Mouse (Mus musculus): ENCODE measurements at regions not wholly inside any gene's neighbourhood (a gene's known extent, or its start where the extent isn't known, plus 50 kb on each side); places are given as distances from the start of the nearest gene placed in this dataset.

DNA sequence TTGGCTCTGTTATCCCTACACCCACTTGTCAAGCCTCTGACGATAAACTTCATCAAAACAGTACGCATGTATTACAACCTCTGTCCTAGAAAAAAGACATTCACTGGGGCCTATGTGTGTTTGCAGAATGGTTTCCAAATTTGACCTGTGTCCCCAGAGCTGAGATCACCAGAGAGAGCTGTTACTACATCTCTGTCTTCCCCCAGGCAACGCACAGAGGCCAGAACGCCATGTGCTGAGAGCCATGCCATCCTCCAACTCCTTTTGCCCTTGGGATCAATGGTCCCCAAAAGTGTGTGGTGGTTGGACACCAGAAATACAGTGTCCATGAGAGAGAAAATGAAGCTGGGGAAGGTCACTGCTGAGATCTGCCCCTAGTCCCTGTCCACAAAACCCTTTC is 137.1 kb downstream of the Tomm20 start:
- TF ChIP-seq POLR2A (IDR thresholded peaks at IDR 0.05; ENCODE audit: insufficient read depth, low read depth, low read length) (no peak), EP300 (IDR thresholded peaks at IDR 0.05; ENCODE audit: insufficient read depth, low read depth, low read length) (no peak)

All from heart, adult 2 months (tissue).